Mouse (Mus musculus) layer of hippocampus, postnatal 25 days (tissue): ENCODE results near the gene Whamm. TPM values are rescaled to one million over a fixed set of nuclear protein-coding genes. Genes with fewer than 3 reads are reported as not detected.
A peak's percentile ranks its signal among the peaks of the same experiment; 100 is the strongest.

Experiments used
- DNase-seq, 2 experiments: peaks; one replicate each; pipeline ENCODE4 v3.0.0; 2022; ENCODE audit warnings: mixed read lengths in 2 of 2, low spot score in 1 of 2; ENCODE audit errors: extremely low spot score in 1 of 2
- total RNA-seq, 2 experiments: library from RNA; stranded (reverse); gene quantifications; 2 replicates each; pipeline ENCODE4 v1.2.3; 2021

The Whamm gene
- 10 to 100 TPM; 14.4 to 20.3 TPM for total RNA-seq

GRCm38 (mm10) chr7:81571108-81571940, at the start of gene Whamm:
Whamm (plus strand) TSS chr7:81571266.
- peak; percentile 79 for DNase-seq

GRCm38 (mm10) chr7:81523008-81523662, 47.9 kb upstream of the Whamm start:
- DNase-seq = peak; percentile 78 to 85

- no peak for DNase-seq
Observed at GRCm38 (mm10) chr7:81523663-81524017, 47.4 kb upstream of the Whamm start.

- no peak for DNase-seq
Observed at GRCm38 (mm10) chr7:81528918-81529317, 42.1 kb upstream of the Whamm start.

GRCm38 (mm10) chr7:81531462-81531861, 39.6 kb upstream of the Whamm start:
- DNase-seq = no peak

- DNase-seq = no peak
Observed at GRCm38 (mm10) chr7:81536478-81536877, 34.6 kb upstream of the Whamm start.

- DNase-seq = peak in 1 of 2 experiments; percentile 35
Observed at GRCm38 (mm10) chr7:81538070-81538675, 32.9 kb upstream of the Whamm start.

GRCm38 (mm10) chr7:81539565-81539964, 31.5 kb upstream of the Whamm start:
- DNase-seq = no peak

- no peak for DNase-seq
Observed at GRCm38 (mm10) chr7:81540999-81541398, 30.1 kb upstream of the Whamm start.

GRCm38 (mm10) chr7:81541924-81542524, 29.0 kb upstream of the Whamm start:
- peak; percentile 57 to 69 for DNase-seq

GRCm38 (mm10) chr7:81542934-81543333, 28.1 kb upstream of the Whamm start:
- DNase-seq = no peak

GRCm38 (mm10) chr7:81548864-81549263, 22.2 kb upstream of the Whamm start:
- DNase-seq = no peak

GRCm38 (mm10) chr7:81553589-81553988, 17.5 kb upstream of the Whamm start:
- no peak for DNase-seq

GRCm38 (mm10) chr7:81554369-81554768, 16.7 kb upstream of the Whamm start:
- DNase-seq = no peak

GRCm38 (mm10) chr7:81556839-81557238, 14.2 kb upstream of the Whamm start:
- no peak for DNase-seq

GRCm38 (mm10) chr7:81557252-81557984, 13.6 kb upstream of the Whamm start:
- no peak for DNase-seq

- DNase-seq = no peak
Observed at GRCm38 (mm10) chr7:81557985-81558360, 13.1 kb upstream of the Whamm start.

GRCm38 (mm10) chr7:81559231-81559980, 11.7 kb upstream of the Whamm start:
- no peak for DNase-seq
